Mouse (Mus musculus): Measurements from ENCODE around the gene 4930590J08Rik.

- no peak for TF ChIP-seq CTCF (IDR thresholded peaks at IDR 0.05; ENCODE audit: low read depth, low read length)
- TF ChIP-seq GATA1 (IDR thresholded peaks at IDR 0.05; ENCODE audit: borderline replicate concordance, low read length), result no peak
- TF ChIP-seq GATA2 (IDR thresholded peaks at IDR 0.05; ENCODE audit: borderline replicate concordance, low read depth, low read length), result no peak
- TF ChIP-seq TAL1 (conservative IDR thresholded peaks at IDR 0.05; ENCODE audit: low read depth, low read length), result no peak
- TF ChIP-seq POLR2AphosphoS5 (IDR thresholded peaks at IDR 0.05; ENCODE audit: insufficient replicate concordance, low read depth, low read length), result no peak
Observed at GRCm38 (mm10) chr6:91931231-91931630, 28.6 kb downstream of the 4930590J08Rik start.
